Mouse (Mus musculus) C2C12 (cell line): Measurements from ENCODE around the gene Nfia.

Experiments used
- CTCF ChIP-seq: IDR thresholded peaks from one replicate; pipeline ENCODE4 v1.5.1; 2011; ENCODE audit not compliant: control insufficient read depth, insufficient read depth, insufficient read length
- FOSL1 ChIP-seq: IDR thresholded peaks from one replicate; pipeline ENCODE4 v1.8.0; 2011; ENCODE audit warnings: mild to moderate bottlenecking, low read length; ENCODE audit not compliant: poor library complexity, insufficient read depth, severe bottlenecking
- MYOG ChIP-seq: IDR thresholded peaks from one replicate; pipeline ENCODE4 v1.6.1; 2011; ENCODE audit not compliant: control insufficient read depth, insufficient read length; ENCODE audit errors: extremely low read depth

- no peak for TF ChIP-seq CTCF
- TF ChIP-seq MYOG: no peak
- no peak for TF ChIP-seq FOSL1
These were observed 267.6 kb downstream of the Nfia start for GRCm38 (mm10) chr4:98040179-98040578.
